Mouse (Mus musculus) neural tube, embryonic 15.5 days (tissue): ENCODE measurements around the gene Twist1. TPM values are rescaled to one million over a fixed set of nuclear protein-coding genes. Genes with fewer than 3 reads are reported as not detected.

Experiments
- ATAC-seq: fragments of 200-750 bp; cut with Nextera tagmentation; 2 replicates; pipeline ENCODE4 v1.8.0; 2017; ENCODE audit warnings: mild to moderate bottlenecking, moderate TSS enrichment, moderate library complexity; ENCODE audit not compliant: low FRiP score
- H3K27ac ChIP-seq: fragments of 300-500 bp; sonication (generic); replicated peaks from 2 replicates; pipeline ENCODE4 v1.5.1; 2015; ENCODE audit warnings: mild to moderate bottlenecking, inconsistent platforms
- H3K27me3 ChIP-seq: fragments of 300-500 bp; sonication (generic); replicated peaks from 2 replicates; pipeline ENCODE4 v1.6.1; 2015; ENCODE audit warnings: inconsistent platforms
- H3K36me3 ChIP-seq: fragments of 300-500 bp; sonication (generic); 2 replicates; pipeline ENCODE4 v1.6.1; 2015; ENCODE audit warnings: inconsistent platforms
- H3K4me1 ChIP-seq: fragments of 300-500 bp; sonication (generic); 2 replicates; pipeline ENCODE4 v1.6.1; 2015; ENCODE audit warnings: inconsistent platforms
- H3K4me2 ChIP-seq: fragments of 300-500 bp; sonication (generic); 2 replicates; pipeline ENCODE4 v1.6.1; 2015; ENCODE audit warnings: inconsistent platforms, mild to moderate bottlenecking, moderate library complexity
- H3K4me3 ChIP-seq: fragments of 300-500 bp; sonication (generic); replicated peaks from 2 replicates; pipeline ENCODE4 v1.5.1; 2015; ENCODE audit warnings: mild to moderate bottlenecking, inconsistent platforms
- H3K9ac ChIP-seq: fragments of 300-500 bp; sonication (generic); replicated peaks from 2 replicates; pipeline ENCODE4 v1.6.1; 2015; ENCODE audit warnings: mild to moderate bottlenecking, inconsistent platforms
- H3K9me3 ChIP-seq: fragments of 300-500 bp; sonication (generic); replicated peaks from 2 replicates; pipeline ENCODE4 v1.6.1; 2016; ENCODE audit warnings: inconsistent platforms
- WGBS: fragments of 180-500 bp; shearing (Covaris S2); methylation state at CpG from one replicate; pipeline ENCODE4 v1.1.7; 2015; ENCODE audit warnings: mixed read lengths; 5-methylcytosine and 5-hydroxymethylcytosine counted together
- polyA plus RNA-seq: library from polyadenylated mRNA; unstranded; fragments of >200 nt; fragmentation: Nextera tagmentation; extraction: Ambion mirVana; gene quantifications from 2 replicates; pipeline ENCODE4 v1.2.1, GENCODE M21; 2015

Twist1 gene
- polyA plus RNA-seq, 1 experiment from 2014 or later: 1.7 TPM

DNA sequence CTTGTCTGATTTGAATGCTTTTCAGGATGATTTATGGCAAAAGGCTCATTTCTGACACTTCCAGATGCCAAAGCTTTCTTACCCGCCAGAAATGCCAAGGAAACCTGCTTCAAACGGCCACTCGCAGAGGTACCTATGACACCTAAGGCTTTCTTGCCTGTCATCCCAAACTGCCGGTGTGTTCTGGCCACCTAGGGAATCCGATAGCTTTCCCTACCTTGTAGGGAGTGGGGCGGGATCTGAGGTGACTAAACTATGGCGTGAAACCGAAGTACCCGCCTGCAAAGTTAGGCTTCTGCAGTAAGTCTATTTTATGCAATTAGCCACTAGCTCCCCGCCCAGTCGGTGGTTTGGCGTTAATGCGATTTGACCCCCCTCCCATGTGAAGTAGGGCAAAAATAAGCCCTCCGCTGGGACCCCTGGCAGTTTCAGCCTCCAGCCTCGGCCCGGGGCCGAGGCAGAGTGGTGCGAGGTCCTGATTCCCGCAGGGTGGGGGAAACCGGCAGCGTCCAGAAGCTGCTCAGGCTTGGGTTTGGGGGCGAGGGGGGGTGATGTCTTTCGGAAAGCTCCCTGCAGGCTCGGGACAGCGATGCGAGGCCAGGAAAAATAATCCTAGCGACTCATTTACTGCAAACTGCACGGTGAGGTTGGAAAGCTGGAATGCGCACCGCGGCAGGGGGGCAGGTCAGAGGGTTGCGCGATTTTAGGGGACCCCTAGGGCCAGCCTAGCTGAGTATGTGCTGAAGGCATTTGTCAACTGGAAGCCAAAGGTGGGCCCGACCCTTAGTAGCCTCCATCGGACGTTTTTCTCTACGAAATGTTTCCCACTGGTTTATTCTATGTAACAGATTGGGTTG is 10.8 kb downstream of the Twist1 start:
- H3K4me3 ChIP-seq: no peak overlapping the region

GRCm38 (mm10) chr12:33968898-33969178 is 11.4 kb downstream of the Twist1 start:
- H3K9me3 ChIP-seq: no peaks in the 10 kb centered on the region
- H3K4me3 ChIP-seq: no peak overlapping the region
- H3K36me3 ChIP-seq: no peaks in the 10 kb centered on the region
- no peak overlapping the region for H3K9ac ChIP-seq
- ATAC-seq: no peak
- peaks cover 12% of the 10 kb centered on the region for H3K4me1 ChIP-seq
- H3K4me2 ChIP-seq: no peak overlapping the region
- H3K27me3 ChIP-seq: peaks cover 73% of the 10 kb centered on the region
- 4% methylated on average over 4 of the region's 4 CpGs for WGBS
- H3K27ac ChIP-seq: no peak overlapping the region

More for the DNA sequence above, 10.8 kb downstream of the Twist1 start:
- peaks cover 12% of the 10 kb centered on the region for H3K4me1 ChIP-seq
- H3K27me3 ChIP-seq: peaks cover 79% of the 10 kb centered on the region
- no peak overlapping the region for H3K27ac ChIP-seq
- ATAC-seq: no peak
- H3K36me3 ChIP-seq: no peaks in the 10 kb centered on the region
- WGBS: under 1% methylated on average over 37 of the region's 37 CpGs
- H3K4me2 ChIP-seq: peak overlapping the region; percentile 40
- H3K9ac ChIP-seq: no peak overlapping the region
- H3K9me3 ChIP-seq: no peaks in the 10 kb centered on the region

DNA sequence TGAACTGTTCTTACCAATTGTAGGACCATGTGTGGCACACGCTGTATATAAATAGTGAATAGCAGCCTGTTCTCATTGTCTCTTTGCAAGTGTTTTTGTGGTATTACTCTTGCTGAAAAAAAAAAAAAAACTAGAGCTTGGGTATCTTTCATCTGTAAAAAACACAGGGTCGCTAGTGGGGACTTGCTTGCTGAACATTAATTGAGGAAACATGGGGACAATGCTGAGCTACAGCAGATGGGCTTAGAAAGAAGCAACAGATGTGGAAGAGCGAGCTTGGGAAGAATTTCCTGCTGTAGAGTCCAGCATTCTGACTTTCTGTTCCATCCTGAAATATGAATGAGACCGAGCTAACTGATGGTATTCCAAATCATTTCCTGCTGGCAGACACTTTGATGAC is 22.7 kb downstream of the Twist1 start:
- ATAC-seq: no peak
- Histone ChIP-seq H3K4me1 (0 out of 2 replicates have a peak, but pooled peaks cover 3% of the 10 kb centered on the region), H3K9ac (no peak overlapping the region), H3K4me2 (no peak overlapping the region), H3K4me3 (no peak overlapping the region), H3K27me3 (no peaks in the 10 kb centered on the region), H3K36me3 (no peaks in the 10 kb centered on the region), H3K27ac (no peak overlapping the region), H3K9me3 (no peaks in the 10 kb centered on the region)
- 87% methylated on average over 4 of the region's 4 CpGs for WGBS

- H3K27ac ChIP-seq: no peak overlapping the region
- H3K9me3 ChIP-seq: no peaks in the 10 kb centered on the region
- 12% methylated on average over 7 of the region's 7 CpGs for WGBS
- no peak for ATAC-seq
- H3K4me3 ChIP-seq: no peak overlapping the region
- H3K36me3 ChIP-seq: no peaks in the 10 kb centered on the region
- H3K27me3 ChIP-seq: no peaks in the 10 kb centered on the region
- no peak overlapping the region for H3K9ac ChIP-seq
- no peak overlapping the region for H3K4me2 ChIP-seq
- H3K4me1 ChIP-seq: 0 out of 2 replicates have a peak, but pooled peaks cover 3% of the 10 kb centered on the region
Observed at GRCm38 (mm10) chr12:33981433-33981832, 24.0 kb downstream of the Twist1 start.

- H3K4me2 ChIP-seq: no peak overlapping the region
- no peaks in the 10 kb centered on the region for H3K9me3 ChIP-seq
- no peak overlapping the region for H3K27ac ChIP-seq
- ATAC-seq: no peak
- no peaks in the 10 kb centered on the region for H3K36me3 ChIP-seq
- no peak overlapping the region for H3K9ac ChIP-seq
- no peak overlapping the region for H3K4me3 ChIP-seq
- H3K27me3 ChIP-seq: no peaks in the 10 kb centered on the region
- no peaks in the 10 kb centered on the region for H3K4me1 ChIP-seq
- 91% methylated on average over 3 of the region's 3 CpGs for WGBS
Observed at GRCm38 (mm10) chr12:33993127-33993526, 35.7 kb downstream of the Twist1 start.

Other genes starting within 250 kb of the Twist1 start
- gene Ferd3l, start 29.2 kb upstream of the Twist1 start, polyA plus RNA-seq: 0.64 and 0.77 TPM in 2 replicates